Mouse (Mus musculus): ENCODE results near the gene Slc19a1.

DNA sequence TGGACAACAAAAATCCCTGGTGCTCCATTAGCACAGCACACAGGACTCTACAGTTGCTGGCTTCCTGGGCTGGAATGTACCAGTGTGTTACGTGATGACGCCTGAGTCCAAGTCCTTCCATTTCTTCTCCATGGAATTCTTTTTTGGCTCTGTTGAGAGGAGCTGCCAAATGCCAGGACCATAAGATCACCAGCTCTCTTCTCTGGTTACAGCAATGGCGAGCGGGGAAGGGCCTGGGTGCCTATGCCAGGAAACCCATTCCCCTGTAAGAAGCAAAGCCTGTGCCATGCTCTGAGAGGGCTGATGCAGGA, 65.8 kb downstream of the Slc19a1 start:
- no peak for TF ChIP-seq ETS1 (conservative IDR thresholded peaks at IDR 0.05; ENCODE audit: low read depth, low read length)
- no peak for TF ChIP-seq POLR2A (IDR thresholded peaks at IDR 0.05; ENCODE audit: low read depth, low read length)
- no peak for TF ChIP-seq TBP (conservative IDR thresholded peaks at IDR 0.05; ENCODE audit: low read depth, low read length)

All from CH12.LX (cell line).